In genomic region chr7:112469817-112470216, GRCm38 (mm10) we compare ENCODE assay signal across 9 mouse cellular contexts. TPM values are rescaled to one million over a fixed set of nuclear protein-coding genes. Genes with fewer than 3 reads are reported as not detected.
DNase-seq lines count a peak whose midpoint lies in the region; ATAC-seq and TF ChIP-seq lines count a peak whose summit lies in the region.
"Had no signal": no experiment of that assay in that cellular context is flagged by ENCODE, and none has a peak within 500 bp of the region (broad histone marks: within the 10 kb centered on the region; RNA-seq: fewer than 3 reads in every experiment).

No protein-coding gene starts in this region.

- peak; percentile 59 for DNase-seq in kidney, adult 11 months
- peak; percentile 89 to 91 for DNase-seq in cerebellum, postnatal 10 days
- peak; percentile 52 to 74 for DNase-seq in frontal cortex, postnatal 10 days (ENCODE audit: low spot score in 2 of 2)
- peak; percentile 88 for DNase-seq in hindbrain, embryonic 11.5 days (ENCODE audit: low spot score)
- DNase-seq in layer of hippocampus, postnatal 36 days = peak; percentile 75 to 78
- peak in 1 of 2 experiments; percentile 41 for DNase-seq in spleen, adult 2 months (ENCODE audit: low read depth in 1 of 2, low spot score in 2 of 2)

- TF ChIP-seq CTCF in spleen, adult 2 months (IDR thresholded peaks at IDR 0.05; ENCODE audit: extremely low read depth, insufficient read depth, insufficient read length, insufficient replicate concordance) = peak; percentile 36; the same call in 1 of the 2 replicates

- H3K9ac ChIP-seq in kidney, embryonic 14.5 days (ENCODE audit: low read depth, low read length) = no peak overlapping the region
- no peak overlapping the region for H3K9ac ChIP-seq in hindbrain, embryonic 11.5 days (ENCODE audit: low read depth, low read length)

- H3K27ac ChIP-seq in kidney, embryonic 14.5 days (ENCODE audit: low read depth, low read length) = no peak overlapping the region
- H3K27ac ChIP-seq in hindbrain, embryonic 11.5 days (ENCODE audit: low read depth, low read length) = no peak overlapping the region
- no peak overlapping the region for H3K27ac ChIP-seq in spleen, adult 2 months (ENCODE audit: insufficient read depth, low read length)

- WGBS in kidney, embryonic 14.5 days = 39% methylated on average over 5 of the region's 5 CpGs
- 40% methylated on average over 5 of the region's 5 CpGs for WGBS in hindbrain, embryonic 11.5 days
- WGBS in spleen, adult 2 months = 35% methylated on average over 5 of the region's 5 CpGs

- TF ChIP-seq POLR2A in spleen, adult 2 months (IDR thresholded peaks at IDR 0.05; ENCODE audit: low read depth, low read length) = no peak

- no peak for ATAC-seq in kidney, embryonic 14.5 days (ENCODE audit: low FRiP score, low TSS enrichment)
- no peak for ATAC-seq in hindbrain, embryonic 11.5 days (ENCODE audit: low FRiP score)
- peak; percentile 71 for ATAC-seq in megakaryocyte progenitor cell, adult 5-6 weeks (replicated peaks; ENCODE audit: poor library complexity)

- no peaks in the 10 kb centered on the region for H3K9me3 ChIP-seq in kidney, embryonic 14.5 days (ENCODE audit: control insufficient read depth, low read length)
- no peaks in the 10 kb centered on the region for H3K9me3 ChIP-seq in hindbrain, embryonic 11.5 days (ENCODE audit: control insufficient read depth, low read length)

- no peaks in the 10 kb centered on the region for H3K27me3 ChIP-seq in kidney, embryonic 14.5 days (ENCODE audit: control insufficient read depth, insufficient read depth, low read length)
- H3K27me3 ChIP-seq in hindbrain, embryonic 11.5 days (ENCODE audit: control insufficient read depth, insufficient read depth, low read length) = no peaks in the 10 kb centered on the region
- no peaks in the 10 kb centered on the region for H3K27me3 ChIP-seq in spleen, adult 2 months (ENCODE audit: control insufficient read depth, insufficient read depth, low read length)

- no peak overlapping the region for H3K4me3 ChIP-seq in kidney, embryonic 14.5 days (ENCODE audit: low read length)
- no peak overlapping the region for H3K4me3 ChIP-seq in hindbrain, embryonic 11.5 days (ENCODE audit: low read depth, low read length)
- no peak overlapping the region for H3K4me3 ChIP-seq in spleen, adult 2 months (ENCODE audit: extremely low read depth, insufficient read depth, insufficient read length)

- no peak overlapping the region for H3K4me2 ChIP-seq in kidney, embryonic 14.5 days (replicated peaks; ENCODE audit: low read depth, low read length)
- no peak overlapping the region for H3K4me2 ChIP-seq in hindbrain, embryonic 11.5 days (replicated peaks; ENCODE audit: low read depth, low read length)

- H3K4me1 ChIP-seq in kidney, embryonic 14.5 days (ENCODE audit: control insufficient read depth, insufficient read depth, low read length) = peaks cover 33% of the 10 kb centered on the region
- peaks cover 11% of the 10 kb centered on the region for H3K4me1 ChIP-seq in hindbrain, embryonic 11.5 days (replicated peaks; ENCODE audit: control insufficient read depth, insufficient read depth, low read length)
- H3K4me1 ChIP-seq in spleen, adult 2 months (ENCODE audit: control insufficient read depth, insufficient read depth, insufficient read length) = no peaks in the 10 kb centered on the region

- H3K36me3 ChIP-seq in kidney, embryonic 14.5 days (ENCODE audit: control insufficient read depth, insufficient read depth, low read length) = no peaks in the 10 kb centered on the region; the same call in 1 of the 2 replicates
- no peaks in the 10 kb centered on the region for H3K36me3 ChIP-seq in hindbrain, embryonic 11.5 days (ENCODE audit: control insufficient read depth, insufficient read depth, low read length)
- H3K36me3 ChIP-seq in spleen, adult 2 months (ENCODE audit: control insufficient read depth, insufficient read depth, low read length) = no peaks in the 10 kb centered on the region
- H3K36me3 ChIP-seq: G1E had no signal

RNA-seq across cellular contexts. Expression of gene Parva, which starts 42.5 kb away (rescaled TPM):
- 53.4 and 92.8 TPM in 2 replicates for polyA plus RNA-seq in kidney, embryonic 14.5 days (2014; fragmentation: Nextera tagmentation; extraction: Ambion mirVana)
- 47.2 TPM in 2 replicates for polyA plus RNA-seq in hindbrain, embryonic 11.5 days (2014; fragmentation: Nextera tagmentation; extraction: Ambion mirVana)
- 10 to 100 TPM; 49.3 to 50.9 TPM for total RNA-seq in layer of hippocampus, postnatal 36 days (2021)
- not detected in 2 replicates for total RNA-seq in megakaryocyte progenitor cell, adult 5-6 weeks (2015)
- total RNA-seq in megakaryocyte progenitor cell, adult 5-6 weeks (2017) = not detected in 2 replicates
- polyA plus RNA-seq in spleen, adult 2 months (2012; rRNA removed) = 7.1 and 7.4 TPM in 2 replicates
- polyA plus RNA-seq: G1E had no signal
